Mouse (Mus musculus) embryonic facial prominence, embryonic 11.5 days (tissue): ENCODE data around the gene Axin2. TPM values are rescaled to one million over a fixed set of nuclear protein-coding genes. Genes with fewer than 3 reads are reported as not detected.
A peak's percentile ranks its signal among the peaks of the same experiment; 100 is the strongest.

Experiments
- ATAC-seq: fragments of 200-750 bp; cut with Nextera tagmentation; replicated peaks from 2 replicates; pipeline ENCODE4 v1.8.0; 2017; ENCODE audit warnings: low read depth; ENCODE audit not compliant: insufficient number of reproducible peaks, low FRiP score, low TSS enrichment
- DNase-seq: peaks from one replicate; pipeline ENCODE4 v3.0.0-alpha.2; 2015; ENCODE audit warnings: low spot score
- H3K27ac ChIP-seq: fragments of 300-500 bp; sonication (generic); replicated peaks from 2 replicates; pipeline ENCODE4 v1.5.1; 2014; ENCODE audit warnings: mild to moderate bottlenecking, low read depth, low read length, control low read depth
- H3K27me3 ChIP-seq: fragments of 300-500 bp; sonication (generic); 2 replicates; pipeline ENCODE4 v1.6.1; 2014; ENCODE audit warnings: mild to moderate bottlenecking, low read length, moderate library complexity, mixed read lengths; ENCODE audit not compliant: control insufficient read depth, insufficient read depth
- H3K36me3 ChIP-seq: fragments of 300-500 bp; sonication (generic); replicated peaks from 2 replicates; pipeline ENCODE4 v1.6.1; 2014; ENCODE audit warnings: low read depth, mild to moderate bottlenecking, low read length, moderate library complexity, mixed read lengths; ENCODE audit not compliant: control insufficient read depth, insufficient read depth
- H3K4me1 ChIP-seq: fragments of 300-500 bp; sonication (generic); 2 replicates; pipeline ENCODE4 v1.6.1; 2014; ENCODE audit warnings: low read length, mixed read lengths; ENCODE audit not compliant: control insufficient read depth, insufficient read depth
- H3K4me2 ChIP-seq: fragments of 300-500 bp; sonication (generic); 2 replicates; pipeline ENCODE4 v1.6.1; 2014; ENCODE audit warnings: low read depth, mild to moderate bottlenecking, control low read depth, low read length, moderate library complexity
- H3K4me3 ChIP-seq: fragments of 300-500 bp; sonication (generic); 2 replicates; pipeline ENCODE4 v1.5.1; 2014; ENCODE audit warnings: low read depth, low read length, control low read depth
- H3K9ac ChIP-seq: fragments of 300-500 bp; sonication (generic); replicated peaks from 2 replicates; pipeline ENCODE4 v1.6.1; 2014; ENCODE audit warnings: mild to moderate bottlenecking, control low read depth, low read length
- H3K9me3 ChIP-seq: fragments of 300-500 bp; sonication (generic); replicated peaks from 2 replicates; pipeline ENCODE4 v1.6.1; 2016; ENCODE audit warnings: mild to moderate bottlenecking, low read length, inconsistent platforms, mixed read lengths; ENCODE audit not compliant: control insufficient read depth
- WGBS: fragments of 180-500 bp; shearing (Covaris S2); extraction: QIAGEN DNeasy Blood & Tissue Kit; methylation state at CpG from one replicate; pipeline ENCODE4 v1.1.7; 2014; 5-methylcytosine and 5-hydroxymethylcytosine counted together
- polyA plus RNA-seq: library from polyadenylated mRNA; unstranded; fragments of >200 nt; fragmentation: Nextera tagmentation; extraction: Ambion mirVana; gene quantifications from 2 replicates; pipeline ENCODE4 v1.2.1, GENCODE M21; 2014

Gene Axin2
- polyA plus RNA-seq, 1 experiment from 2014 or later: 15.9 TPM

DNA sequence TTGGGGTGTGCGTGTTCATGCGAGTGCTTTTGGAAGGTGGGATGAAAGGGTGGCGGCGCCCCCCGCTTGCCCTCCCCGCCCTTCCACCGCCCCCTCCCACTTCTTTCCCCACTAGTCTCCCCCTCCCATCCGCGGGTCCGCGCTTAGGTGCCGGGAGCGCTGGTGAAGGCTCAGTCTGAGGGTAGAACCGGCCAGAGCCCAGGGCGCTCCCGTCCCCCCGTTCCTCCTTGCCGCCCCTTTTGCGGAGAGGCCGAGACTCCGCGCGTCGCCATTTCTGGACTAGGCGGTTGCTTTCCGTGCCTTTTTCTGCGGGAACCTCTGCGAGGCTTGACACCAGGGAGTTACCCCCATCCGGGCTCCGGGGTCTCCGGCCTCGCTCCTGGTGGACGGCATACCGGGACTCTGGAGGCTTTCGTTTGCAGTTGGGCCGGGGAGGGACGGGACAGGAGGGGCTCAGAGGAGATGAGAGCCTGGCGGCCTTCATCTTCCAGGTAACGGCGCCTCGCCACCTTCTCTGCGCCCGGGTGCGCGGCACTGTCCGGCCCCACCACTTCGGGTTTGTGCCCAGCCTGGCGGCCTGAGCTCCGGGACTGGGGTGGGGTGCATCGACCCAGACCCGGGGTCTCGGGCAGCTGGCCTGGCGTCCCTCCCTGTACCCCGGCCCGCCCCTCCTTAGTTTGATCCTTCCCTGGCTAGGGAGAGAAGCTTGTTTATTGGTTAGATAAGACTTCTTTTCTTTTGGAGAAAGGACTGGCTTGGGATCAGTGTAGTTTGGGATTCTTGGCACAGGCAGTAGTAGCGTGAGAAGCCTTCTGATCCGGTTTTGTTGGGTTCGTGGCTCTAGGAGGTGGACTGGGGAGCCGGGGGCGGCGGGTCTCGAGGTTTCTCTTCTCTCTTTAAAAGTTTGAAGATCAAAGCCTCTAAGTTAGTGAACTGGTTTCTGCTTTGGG is 1.6 kb downstream of the Axin2 start:
- Histone ChIP-seq H3K36me3 (no peaks in the 10 kb centered on the region; the same call in 1 of the 2 replicates), H3K27me3 (no peaks in the 10 kb centered on the region), H3K9me3 (no peaks in the 10 kb centered on the region; the same call in 1 of the 2 replicates), H3K27ac (peak overlapping the region; percentile 100), H3K9ac (peak overlapping the region; percentile 92), H3K4me2 (peak overlapping the region; percentile 85), H3K4me3 (peak overlapping the region; percentile 91), H3K4me1 (peaks cover 19% of the 10 kb centered on the region)
- under 1% methylated on average over 58 of the region's 62 CpGs for WGBS
- ATAC-seq (no peak), DNase-seq (peak; percentile 70)

DNA sequence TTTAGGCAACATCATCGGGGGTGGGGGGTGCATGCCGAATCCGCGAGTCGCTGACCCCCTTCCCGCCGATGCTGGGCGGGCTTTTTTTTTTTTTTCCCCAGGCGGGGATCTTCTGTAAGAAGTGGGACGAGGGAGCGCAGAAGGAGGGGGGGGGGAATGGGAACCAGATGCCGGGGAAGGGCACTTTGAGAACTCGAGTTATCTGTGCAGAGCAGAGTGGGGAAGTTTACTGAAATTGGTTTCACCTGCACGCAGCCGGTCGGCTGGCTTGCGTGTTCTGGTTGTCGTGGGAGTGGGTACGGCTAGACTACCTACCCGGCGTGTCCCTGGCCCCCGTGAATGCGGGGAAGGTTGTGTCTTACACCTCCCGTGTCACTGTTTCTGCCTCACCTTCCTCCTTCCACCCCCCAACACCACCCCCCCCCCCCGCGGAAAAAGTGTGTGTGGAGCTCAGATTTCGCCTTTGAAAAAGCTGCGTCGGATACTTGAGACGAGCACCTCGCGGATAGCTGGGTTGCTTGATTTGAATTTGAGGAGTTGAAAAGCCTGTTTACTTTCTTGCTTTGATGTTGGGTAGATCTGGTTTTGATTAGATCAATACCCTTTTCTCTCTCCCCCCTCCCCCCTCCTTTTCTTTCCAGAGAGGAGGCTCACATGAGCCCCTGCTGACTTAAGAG is 2.5 kb downstream of the Axin2 start:
- Histone ChIP-seq H3K36me3 (no peaks in the 10 kb centered on the region; the same call in 1 of the 2 replicates), H3K4me1 (peaks cover 21% of the 10 kb centered on the region), H3K27me3 (no peaks in the 10 kb centered on the region), H3K4me3 (peak overlapping the region; percentile 91), H3K4me2 (peak overlapping the region; percentile 85), H3K9me3 (no peaks in the 10 kb centered on the region), H3K9ac (peak overlapping the region; percentile 92), H3K27ac (peak overlapping the region; percentile 100)
- ATAC-seq (no peak), DNase-seq (peak; percentile 92)
- under 1% methylated on average over 29 of the region's 32 CpGs for whole genome bisulfite sequencing

GRCm38 (mm10) chr11:108923188-108923575 is 3.0 kb downstream of the Axin2 start:
- WGBS: under 1% methylated on average over 16 of the region's 17 CpGs
- DNase-seq (no peak), ATAC-seq (no peak)
- peak overlapping the region; percentile 100 for H3K27ac ChIP-seq
- H3K4me3 ChIP-seq: peak overlapping the region; percentile 91
- H3K9ac ChIP-seq: peak overlapping the region; percentile 92
- H3K4me1 ChIP-seq: peaks cover 17% of the 10 kb centered on the region
- H3K36me3 ChIP-seq: no peaks in the 10 kb centered on the region; the same call in 1 of the 2 replicates
- H3K4me2 ChIP-seq: peak overlapping the region; percentile 85
- no peaks in the 10 kb centered on the region for H3K9me3 ChIP-seq
- H3K27me3 ChIP-seq: no peaks in the 10 kb centered on the region

GRCm38 (mm10) chr11:108923781-108924180 is 3.6 kb downstream of the Axin2 start:
- Histone ChIP-seq H3K27me3 (no peaks in the 10 kb centered on the region), H3K4me1 (peaks cover 23% of the 10 kb centered on the region), H3K27ac (peak overlapping the region; percentile 100), H3K4me2 (peak overlapping the region; percentile 85), H3K9ac (peak overlapping the region; percentile 92), H3K4me3 (peak overlapping the region; percentile 91), H3K36me3 (no peaks in the 10 kb centered on the region; the same call in 1 of the 2 replicates), H3K9me3 (no peaks in the 10 kb centered on the region)
- ATAC-seq (no peak), DNase-seq (no peak)
- 20% methylated on average over 13 of the region's 13 CpGs for WGBS

GRCm38 (mm10) chr11:108924346-108924745 is 4.2 kb downstream of the Axin2 start:
- peak overlapping the region; percentile 85 for H3K4me2 ChIP-seq
- peak overlapping the region; percentile 92 for H3K9ac ChIP-seq
- no peaks in the 10 kb centered on the region; the same call in 1 of the 2 replicates for H3K36me3 ChIP-seq
- H3K4me1 ChIP-seq: peaks cover 25% of the 10 kb centered on the region
- DNase-seq (no peak), ATAC-seq (no peak)
- no peaks in the 10 kb centered on the region for H3K9me3 ChIP-seq
- H3K27me3 ChIP-seq: no peaks in the 10 kb centered on the region
- H3K4me3 ChIP-seq: peak overlapping the region; percentile 91
- 10% methylated on average over 5 of the region's 5 CpGs for WGBS
- H3K27ac ChIP-seq: peak overlapping the region; percentile 100; the same call in 1 of the 2 replicates

GRCm38 (mm10) chr11:108925202-108925601 is 5.1 kb downstream of the Axin2 start:
- peak overlapping the region; percentile 26; the same call in 1 of the 2 replicates for H3K9ac ChIP-seq
- 10% methylated on average over 6 of the region's 6 CpGs for WGBS
- H3K27ac ChIP-seq: no peak overlapping the region

DNA sequence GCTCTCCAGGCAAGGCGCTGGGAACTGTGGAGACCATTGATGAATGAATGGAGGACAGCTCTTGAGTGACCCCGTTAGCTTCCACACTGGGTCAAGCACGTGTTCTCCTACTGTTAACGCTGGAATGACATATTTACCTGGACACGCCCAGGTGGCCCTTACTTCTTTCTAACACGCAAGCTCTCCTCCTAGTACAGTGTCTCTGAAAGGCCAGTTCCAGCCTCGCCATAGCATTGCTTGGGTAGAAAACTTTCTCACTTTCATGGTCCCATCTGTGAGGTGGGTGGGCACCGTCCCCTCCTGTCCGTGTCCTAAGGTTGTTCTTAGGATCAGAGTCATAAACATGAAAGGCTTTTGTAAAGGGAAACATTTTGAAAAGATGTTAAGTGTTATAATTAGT is 5.7 kb downstream of the Axin2 start:
- Histone ChIP-seq H3K4me1 (peaks cover 32% of the 10 kb centered on the region), H3K4me3 (peak overlapping the region; percentile 91), H3K4me2 (peak overlapping the region; percentile 85), H3K27me3 (no peaks in the 10 kb centered on the region), H3K27ac (no peak overlapping the region), H3K9ac (no peak overlapping the region), H3K36me3 (no peaks in the 10 kb centered on the region; the same call in 1 of the 2 replicates), H3K9me3 (no peaks in the 10 kb centered on the region)
- DNase-seq (no peak), ATAC-seq (no peak)
- WGBS: 66% methylated on average over 9 of the region's 9 CpGs

More at GRCm38 (mm10) chr11:108925202-108925601, 5.1 kb downstream of the Axin2 start:
- peak overlapping the region; percentile 85 for H3K4me2 ChIP-seq
- no peaks in the 10 kb centered on the region for H3K9me3 ChIP-seq
- DNase-seq: peak; percentile 97
- ATAC-seq: no peak
- peak overlapping the region; percentile 91 for H3K4me3 ChIP-seq
- no peaks in the 10 kb centered on the region for H3K27me3 ChIP-seq
- no peaks in the 10 kb centered on the region; the same call in 1 of the 2 replicates for H3K36me3 ChIP-seq
- peaks cover 29% of the 10 kb centered on the region for H3K4me1 ChIP-seq
